Mouse (Mus musculus) kidney, embryonic 16.5 days (tissue): ENCODE data around the gene Prkcz. TPM values are rescaled to one million over a fixed set of nuclear protein-coding genes. Genes with fewer than 3 reads are reported as not detected.
A peak's percentile ranks its signal among the peaks of the same experiment; 100 is the strongest.
"Not testable (repeated sequence)": the region's sequence is repeated elsewhere in the genome, so short reads cannot be mapped to it uniquely, and the experiment has no call there.

Source experiments
- ATAC-seq: fragments of 200-750 bp; cut with Nextera tagmentation; 2 replicates; pipeline ENCODE4 v1.8.0; 2017; ENCODE audit warnings: moderate TSS enrichment; ENCODE audit not compliant: low FRiP score, low TSS enrichment
- H3K27ac ChIP-seq: fragments of 300-500 bp; sonication (generic); 2 replicates; pipeline ENCODE4 v1.5.1; 2014; ENCODE audit warnings: low read length
- H3K27me3 ChIP-seq: fragments of 300-500 bp; sonication (generic); 2 replicates; pipeline ENCODE4 v1.6.1; 2014; ENCODE audit warnings: low read length, control low read depth, mixed read lengths; ENCODE audit not compliant: insufficient read depth
- H3K36me3 ChIP-seq: fragments of 300-500 bp; sonication (generic); 2 replicates; pipeline ENCODE4 v1.6.1; 2014; ENCODE audit warnings: low read length, control low read depth, mixed read lengths; ENCODE audit not compliant: insufficient read depth
- H3K4me1 ChIP-seq: fragments of 300-500 bp; sonication (generic); 2 replicates; pipeline ENCODE4 v1.6.1; 2014; ENCODE audit warnings: low read length, control low read depth, mixed read lengths; ENCODE audit not compliant: insufficient read depth
- H3K4me2 ChIP-seq: fragments of 300-500 bp; sonication (generic); replicated peaks from 2 replicates; pipeline ENCODE4 v1.6.1; 2014; ENCODE audit warnings: low read depth, low read length
- H3K4me3 ChIP-seq: fragments of 300-500 bp; sonication (generic); 2 replicates; pipeline ENCODE4 v1.5.1; 2014; ENCODE audit warnings: mild to moderate bottlenecking, low read length
- H3K9ac ChIP-seq: fragments of 300-500 bp; sonication (generic); replicated peaks from 2 replicates; pipeline ENCODE4 v1.6.1; 2014; ENCODE audit warnings: low read length
- H3K9me3 ChIP-seq: fragments of 300-500 bp; sonication (generic); 2 replicates; pipeline ENCODE4 v1.6.1; 2016; ENCODE audit warnings: low read length, control low read depth
- WGBS: fragments of 180-500 bp; shearing (Covaris S2); extraction: QIAGEN DNeasy Blood & Tissue Kit; methylation state at CpG from one replicate; pipeline ENCODE4 v1.1.7; 2014; 5-methylcytosine and 5-hydroxymethylcytosine counted together
- polyA plus RNA-seq: library from polyadenylated mRNA; unstranded; fragments of >200 nt; fragmentation: Nextera tagmentation; extraction: Ambion mirVana; gene quantifications from 2 replicates; pipeline ENCODE4 v1.2.1, GENCODE M21; 2015

The Prkcz gene
- polyA plus RNA-seq, 1 experiment from 2014 or later = 17.9 TPM

GRCm38 (mm10) chr4:155252253-155252652 is 108.9 kb downstream of the Prkcz start:
- Histone ChIP-seq H3K4me3 (no peak overlapping the region), H3K9ac (peak overlapping the region; percentile 26; the same call in 1 of the 2 replicates), H3K27ac (no peak overlapping the region), H3K4me1 (peaks cover 20% of the 10 kb centered on the region), H3K27me3 (no peaks in the 10 kb centered on the region), H3K36me3 (peaks cover 11% of the 10 kb centered on the region; the same call in 1 of the 2 replicates), H3K4me2 (no peak overlapping the region), H3K9me3 (peaks cover 3% of the 10 kb centered on the region; the same call in 1 of the 2 replicates)
- 87% methylated on average over 6 of the region's 6 CpGs for WGBS
- no peak for ATAC-seq

GRCm38 (mm10) chr4:155251147-155251546 is 110.0 kb downstream of the Prkcz start:
- Histone ChIP-seq H3K4me2 (peak overlapping the region; percentile 96), H3K4me3 (peak overlapping the region; percentile 68), H3K27me3 (no peaks in the 10 kb centered on the region), H3K9me3 (peaks cover 3% of the 10 kb centered on the region; the same call in 1 of the 2 replicates), H3K27ac (0 out of 2 replicates have a peak overlapping the region, but pooled peaks have one; percentile 2), H3K9ac (peak overlapping the region; percentile 23; the same call in 1 of the 2 replicates), H3K36me3 (peaks cover 6% of the 10 kb centered on the region; the same call in 1 of the 2 replicates), H3K4me1 (peaks cover 28% of the 10 kb centered on the region)
- ATAC-seq = no peak
- 51% methylated on average over 3 of the region's 3 CpGs for WGBS

- Histone ChIP-seq H3K27me3 (no peaks in the 10 kb centered on the region), H3K27ac (peak overlapping the region; percentile 98), H3K4me2 (peak overlapping the region; percentile 96), H3K9ac (peak overlapping the region; percentile 86), H3K9me3 (peaks cover 3% of the 10 kb centered on the region; the same call in 1 of the 2 replicates), H3K4me3 (peak overlapping the region; percentile 68), H3K4me1 (peaks cover 34% of the 10 kb centered on the region), H3K36me3 (peaks cover 3% of the 10 kb centered on the region; the same call in 1 of the 2 replicates)
- WGBS = 14% methylated on average over 23 of the region's 23 CpGs
- peak; percentile 3; the same call in 1 of the 2 replicates for ATAC-seq
Observed at GRCm38 (mm10) chr4:155250361-155251117, 110.6 kb downstream of the Prkcz start.

GRCm38 (mm10) chr4:155249648-155250351 is 111.4 kb downstream of the Prkcz start, which contains the start of gene Faap20:
Gene Faap20, plus strand, starts transcription at chr4:155249802.
- Histone ChIP-seq H3K4me2 (peak within 1 kb of the TSS; percentile 96), H3K36me3 (peaks cover 3% of the 10 kb centered on the region; the same call in 1 of the 2 replicates), H3K4me3 (peak within 1 kb of the TSS; percentile 68), H3K4me1 (peaks cover 37% of the 10 kb centered on the region), H3K9me3 (peaks cover 3% of the 10 kb centered on the region; the same call in 1 of the 2 replicates), H3K27me3 (no peaks in the 10 kb centered on the region), H3K9ac (peak within 1 kb of the TSS; percentile 86), H3K27ac (peak within 1 kb of the TSS; percentile 98)
- ATAC-seq = peak; percentile 86
- under 1% methylated on average over 51 of the region's 58 CpGs for WGBS

- H3K27me3 ChIP-seq = no peaks in the 10 kb centered on the region
- H3K27ac ChIP-seq = peak overlapping the region; percentile 98
- peaks cover 3% of the 10 kb centered on the region; the same call in 1 of the 2 replicates for H3K9me3 ChIP-seq
- ATAC-seq = peak; percentile 74
- H3K4me2 ChIP-seq = peak overlapping the region; percentile 96
- peaks cover 3% of the 10 kb centered on the region; the same call in 1 of the 2 replicates for H3K36me3 ChIP-seq
- H3K4me1 ChIP-seq = peaks cover 37% of the 10 kb centered on the region
- WGBS = 0% methylated on average over 9 of the region's 9 CpGs
- peak overlapping the region; percentile 86 for H3K9ac ChIP-seq
- peak overlapping the region; percentile 68 for H3K4me3 ChIP-seq
Observed at GRCm38 (mm10) chr4:155249257-155249647, 111.9 kb downstream of the Prkcz start.

GRCm38 (mm10) chr4:155248054-155248453 is 113.1 kb downstream of the Prkcz start:
- H3K27me3 ChIP-seq, H3K27ac ChIP-seq, H3K36me3 ChIP-seq, H3K9ac ChIP-seq, H3K9me3 ChIP-seq, ATAC-seq, H3K4me2 ChIP-seq, H3K4me3 ChIP-seq: not testable (repeated sequence)
- 88% methylated on average over 3 of the region's 3 CpGs for WGBS
- peaks cover 37% of the 10 kb centered on the region for H3K4me1 ChIP-seq

- H3K4me2 ChIP-seq = no peak overlapping the region
- no peaks in the 10 kb centered on the region for H3K36me3 ChIP-seq
- H3K4me3 ChIP-seq = no peak overlapping the region
- H3K27me3 ChIP-seq = no peaks in the 10 kb centered on the region
- H3K9me3 ChIP-seq = peaks cover 3% of the 10 kb centered on the region; the same call in 1 of the 2 replicates
- H3K27ac ChIP-seq = peak overlapping the region; percentile 40
- no peak overlapping the region for H3K9ac ChIP-seq
- WGBS = 47% methylated on average over 12 of the region's 12 CpGs
- peaks cover 29% of the 10 kb centered on the region for H3K4me1 ChIP-seq
- ATAC-seq = peak; percentile 12
Observed at GRCm38 (mm10) chr4:155246691-155247105, 114.5 kb downstream of the Prkcz start.

GRCm38 (mm10) chr4:155245770-155246492 is 115.2 kb downstream of the Prkcz start:
- H3K9me3 ChIP-seq = peaks cover 3% of the 10 kb centered on the region; the same call in 1 of the 2 replicates
- H3K36me3 ChIP-seq = no peaks in the 10 kb centered on the region
- peaks cover 24% of the 10 kb centered on the region for H3K4me1 ChIP-seq
- H3K4me2 ChIP-seq = no peak overlapping the region
- 53% methylated on average over 6 of the region's 6 CpGs for WGBS
- H3K27ac ChIP-seq = peak overlapping the region; percentile 40
- H3K27me3 ChIP-seq = no peaks in the 10 kb centered on the region
- H3K4me3 ChIP-seq = no peak overlapping the region
- H3K9ac ChIP-seq = peak overlapping the region; percentile 5
- ATAC-seq = no peak

- H3K36me3 ChIP-seq = no peaks in the 10 kb centered on the region
- no peak overlapping the region for H3K4me3 ChIP-seq
- peaks cover 3% of the 10 kb centered on the region; the same call in 1 of the 2 replicates for H3K9me3 ChIP-seq
- peaks cover 20% of the 10 kb centered on the region for H3K4me1 ChIP-seq
- no peaks in the 10 kb centered on the region for H3K27me3 ChIP-seq
- H3K4me2 ChIP-seq = no peak overlapping the region
- H3K27ac ChIP-seq = no peak overlapping the region
- 85% methylated on average over 12 of the region's 12 CpGs for WGBS
- H3K9ac ChIP-seq = no peak overlapping the region
- no peak for ATAC-seq
Observed at GRCm38 (mm10) chr4:155243233-155243632, 117.9 kb downstream of the Prkcz start.
